Mouse (Mus musculus) ES-Bruce4 (cell line): ENCODE data around the gene Cdt1.

Experiments used
- CTCF ChIP-seq: IDR thresholded peaks from one replicate; pipeline ENCODE4 v1.8.1; 2011; ENCODE audit warnings: low read depth, low read length
- EP300 ChIP-seq: IDR thresholded peaks from 2 replicates; pipeline ENCODE4 v1.6.1; 2011; ENCODE audit warnings: low read depth, low read length; ENCODE audit not compliant: insufficient read depth
- POLR2A ChIP-seq: IDR thresholded peaks from one replicate; pipeline ENCODE4 v1.8.1; 2011; ENCODE audit warnings: low read length; ENCODE audit not compliant: insufficient read depth

DNA sequence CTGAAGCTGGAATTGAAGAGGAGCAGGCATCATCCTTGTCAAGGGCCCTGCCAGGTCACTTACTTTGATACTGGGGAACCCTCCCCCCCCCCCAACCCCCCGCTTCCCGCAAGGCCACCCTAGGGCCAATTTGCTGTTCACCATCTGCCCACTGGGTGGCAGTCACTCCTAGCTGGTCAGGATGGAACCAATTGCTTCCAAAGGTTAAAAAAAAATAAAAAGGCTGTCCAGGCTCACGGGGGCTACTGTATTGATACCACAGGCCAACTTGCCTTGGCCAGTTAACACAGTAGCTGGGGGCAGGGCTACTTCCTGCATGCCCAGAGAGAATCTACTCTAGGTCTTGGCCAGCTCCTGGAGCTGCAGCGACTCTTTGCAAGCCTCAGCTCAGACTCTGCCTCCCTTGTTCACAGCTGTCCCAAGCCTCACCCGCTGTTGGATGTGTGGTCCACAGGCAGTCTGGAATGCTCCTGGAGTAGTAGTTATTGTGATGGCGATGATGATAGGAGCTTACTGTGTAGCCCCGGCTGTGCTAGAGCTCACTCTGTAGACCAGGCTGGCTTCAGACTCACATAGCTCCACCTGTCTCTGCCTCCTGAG lies 50.2 kb downstream of the Cdt1 start:
- TF ChIP-seq CTCF (peak; percentile 57), POLR2A (no peak), EP300 (no peak)
